21 mouse cellular contexts compared by ENCODE assay signal in genomic region chr15:102388942-102389341, GRCm38 (mm10). TPM values are rescaled to one million over a fixed set of nuclear protein-coding genes. Genes with fewer than 3 reads are reported as not detected.
DNase-seq lines count a peak whose midpoint lies in the region; TF ChIP-seq lines count a peak whose summit lies in the region.
"Had no signal": no experiment of that assay in that cellular context is flagged by ENCODE, and none has a peak within 500 bp of the region (broad histone marks: within the 10 kb centered on the region; RNA-seq: fewer than 3 reads in every experiment).

No protein-coding gene starts in this region.

- no peaks in the 10 kb centered on the region for H3K79me2 ChIP-seq in CH12.LX (replicated peaks; ENCODE audit: control insufficient read depth, extremely low read depth, insufficient read depth, poor library complexity, severe bottlenecking)

- no peaks in the 10 kb centered on the region for H3K27me3 ChIP-seq in CH12.LX (replicated peaks)
- H3K27me3 ChIP-seq: embryonic facial prominence, embryonic 13.5 days; heart, embryonic 13.5 days; hindbrain, embryonic 12.5 days; Patski had no signal

- TF ChIP-seq RAD21 in CH12.LX (IDR thresholded peaks at IDR 0.05; ENCODE audit: low read depth, low read length), result no peak

- DNase-seq in gastrocnemius, adult 2 months, result no peak
- no peak for DNase-seq in gastrocnemius, adult 18-20 months (ENCODE audit: low spot score)
- DNase-seq in CH12.LX (ENCODE audit: extremely low read depth), result no peak
- DNase-seq in R1 (ENCODE audit: low read depth, low spot score), result peak; percentile 50
- DNase-seq in cerebellum, adult 9-10 months, result no peak
- DNase-seq in thymus, adult 18-20 months, result no peak
- no peak for DNase-seq in liver
- DNase-seq: adrenal gland, postnatal 10 days; cerebellum, adult 11 months; cerebellum, adult 9-11 months; cerebellum, postnatal 36 days; gastrocnemius, postnatal 10 days; heart, postnatal 4 days; kidney, adult 8-10 months had no signal

- H3K27ac ChIP-seq in gastrocnemius, adult 2 months, result peak overlapping the region; percentile 46; the same call in 1 of the 2 replicates
- H3K27ac ChIP-seq in CH12.LX (ENCODE audit: insufficient read depth, low read depth), result no peak overlapping the region
- H3K27ac ChIP-seq: embryonic facial prominence, embryonic 13.5 days; forebrain, embryonic 10.5 days; heart, embryonic 13.5 days; hindbrain, embryonic 12.5 days had no signal

- no peaks in the 10 kb centered on the region for H3K9me3 ChIP-seq in CH12.LX (replicated peaks; ENCODE audit: low read length)
- H3K9me3 ChIP-seq: embryonic facial prominence, embryonic 13.5 days; forebrain, embryonic 10.5 days; heart, embryonic 13.5 days; hindbrain, embryonic 12.5 days had no signal

- TF ChIP-seq POLR2A in CH12.LX (IDR thresholded peaks at IDR 0.05; ENCODE audit: low read depth, low read length), result no peak

- TF ChIP-seq EP300 in CH12.LX (IDR thresholded peaks at IDR 0.05; ENCODE audit: low read length), result no peak

- TF ChIP-seq CTCF in gastrocnemius, adult 2 months (IDR thresholded peaks at IDR 0.05), result no peak
- no peak for TF ChIP-seq CTCF in CH12.LX (conservative IDR thresholded peaks at IDR 0.05 in 1 of 2, IDR thresholded peaks at IDR 0.05 in 1 of 2; ENCODE audit: low read depth in 2 of 2, low read length in 2 of 2)

- H3K36me3 ChIP-seq in CH12.LX (replicated peaks in 1 of 2; ENCODE audit: control insufficient read depth in 1 of 2, insufficient read depth in 1 of 2, low read length in 1 of 2), result no peaks in the 10 kb centered on the region
- H3K36me3 ChIP-seq: embryonic facial prominence, embryonic 13.5 days; forebrain, embryonic 10.5 days; heart, embryonic 13.5 days; hindbrain, embryonic 12.5 days had no signal

- H3K9ac ChIP-seq in CH12.LX (ENCODE audit: insufficient read depth, low read depth), result no peak overlapping the region
- H3K9ac ChIP-seq: embryonic facial prominence, embryonic 13.5 days; heart, embryonic 13.5 days; hindbrain, embryonic 12.5 days had no signal

- H3K4me3 ChIP-seq in gastrocnemius, adult 2 months, result no peak overlapping the region
- H3K4me3 ChIP-seq in CH12.LX (replicated peaks in 1 of 3; ENCODE audit: low read depth in 2 of 3, low read length in 2 of 3, poor library complexity in 1 of 3), result no peak overlapping the region
- H3K4me3 ChIP-seq: embryonic facial prominence, embryonic 13.5 days; forebrain, embryonic 10.5 days; heart, embryonic 13.5 days; hindbrain, embryonic 12.5 days had no signal

- in situ Hi-C loops in CH12.LX (cut with MboI; ENCODE audit: low pct_ligation_motif_present, low pct_unique_long_range_greater_than_20kb, low sequenced_read_pairs), result no loop called here

- peaks cover 10 to 46% of the 10 kb centered on the region in 2 experiments for H3K4me1 ChIP-seq in CH12.LX (ENCODE audit: control insufficient read depth in 1 of 2, insufficient read depth in 2 of 2)
- H3K4me1 ChIP-seq: embryonic facial prominence, embryonic 13.5 days; hindbrain, embryonic 12.5 days had no signal

- no peak overlapping the region for H3K4me2 ChIP-seq in CH12.LX (ENCODE audit: insufficient read depth, low read depth, poor library complexity, severe bottlenecking)
- H3K4me2 ChIP-seq: embryonic facial prominence, embryonic 13.5 days; heart, embryonic 13.5 days; hindbrain, embryonic 12.5 days had no signal

- intact Hi-C loops in gastrocnemius, adult 2 months (cut with DNase I), result no loop called here

- dilution Hi-C loops in CH12.LX (cut with MboI; ENCODE audit: extremely low pct_ligation_motif_present, extremely low pct_unique_long_range_greater_than_20kb, low sequenced_read_pairs), result no loop called here

TF ChIP-seq in CH12.LX, 34 proteins besides CTCF, POLR2A, EP300 and RAD21:
- TF ChIP-seq BHLHE40 (IDR thresholded peaks at IDR 0.05; ENCODE audit: low read depth, low read length) (no peak), KAT2A (IDR thresholded peaks at IDR 0.05; ENCODE audit: insufficient replicate concordance, low read length) (no peak), USF2 (conservative IDR thresholded peaks at IDR 0.05; ENCODE audit: low read depth, low read length) (no peak), POLR2AphosphoS2 (IDR thresholded peaks at IDR 0.05; ENCODE audit: low read depth, low read length) (no peak), GABPA (IDR thresholded peaks at IDR 0.05; ENCODE audit: insufficient replicate concordance, low read depth, low read length) (no peak), MXI1 (IDR thresholded peaks at IDR 0.05; ENCODE audit: low read depth, low read length) (no peak), ZC3H11A (IDR thresholded peaks at IDR 0.05; ENCODE audit: low read depth, low read length) (no peak), MAFK (IDR thresholded peaks at IDR 0.05; ENCODE audit: insufficient replicate concordance, low read length) (peak; percentile 63), MYC (IDR thresholded peaks at IDR 0.05; ENCODE audit: low read depth, low read length) (no peak)

RNA-seq across cellular contexts. Expression of gene Sp1, which starts 17.0 kb away (rescaled TPM):
- 10 to 100 TPM; 23.0 to 25.1 TPM for total RNA-seq in gastrocnemius, adult 2 months (2021)
- 10 to 100 TPM; 16.1 to 19.3 TPM for total RNA-seq in gastrocnemius, adult 18-20 months (2021)
- total RNA-seq in CH12.LX (2012; rRNA removed) (23.3 and 23.5 TPM in 2 replicates), CH12.LX (2014; rRNA removed) (22.3 and 27.1 TPM in 2 replicates)
- polyA plus RNA-seq in CH12.LX (2012; ENCODE audit: insufficient read length, low read depth), result 25.6 and 31.8 TPM in 2 replicates

RNA-seq across cellular contexts. Expression of gene Sp7, which starts 22.0 kb away (rescaled TPM):
- not detected for total RNA-seq in gastrocnemius, adult 2 months (2021)
- not detected for total RNA-seq in gastrocnemius, adult 18-20 months (2021)
- total RNA-seq in CH12.LX (2012; rRNA removed), result 0.04 TPM in 1 of 2 replicates, not detected in the other
- total RNA-seq in CH12.LX (2014; rRNA removed), result not detected in 2 replicates
- not detected in 2 replicates for polyA plus RNA-seq in CH12.LX (2012; ENCODE audit: insufficient read length, low read depth)
- total RNA-seq: heart, postnatal 4 days had no signal
- polyA plus RNA-seq: heart, postnatal 0 days; inflammation-experienced regulatory T-cells, adult 6 months; Patski had no signal

RNA-seq across cellular contexts. Expression of gene Aaas, which starts 38.4 kb away (rescaled TPM):
- 1 to 10 TPM; 5.7 to 7.8 TPM for total RNA-seq in gastrocnemius, adult 2 months (2021)
- 10 to 100 TPM in 1 of 2 experiments, 1 to 10 TPM in 1; 6.6 to 11.4 TPM for total RNA-seq in gastrocnemius, adult 18-20 months (2021)
- 95.5 and 98.3 TPM in 2 replicates for total RNA-seq in CH12.LX (2012; rRNA removed)
- total RNA-seq in CH12.LX (2014; rRNA removed), result 107 and 126 TPM in 2 replicates
- 241 and 266 TPM in 2 replicates for polyA plus RNA-seq in CH12.LX (2012; ENCODE audit: insufficient read length, low read depth)

RNA-seq across cellular contexts. Expression of gene Amhr2, which starts 56.2 kb away (rescaled TPM):
- total RNA-seq in gastrocnemius, adult 2 months (2021), result 1 to 10 TPM; 7.2 to 9.5 TPM
- 10 to 100 TPM; 11.1 to 17.7 TPM for total RNA-seq in gastrocnemius, adult 18-20 months (2021)
- total RNA-seq in CH12.LX (2012; rRNA removed) (not detected in 2 replicates), CH12.LX (2014; rRNA removed) (not detected in 2 replicates)
- polyA plus RNA-seq in CH12.LX (2012; ENCODE audit: insufficient read length, low read depth), result not detected in 2 replicates
- polyA plus RNA-seq: embryonic facial prominence, embryonic 13.5 days; inflammation-experienced regulatory T-cells, adult 6 months; Patski had no signal

RNA-seq across cellular contexts. Expression of gene Myg1, which starts 57.4 kb away (rescaled TPM):
- total RNA-seq in gastrocnemius, adult 2 months (2021), result 10 to 100 TPM; 15.6 to 16.0 TPM
- total RNA-seq in gastrocnemius, adult 18-20 months (2021), result 10 to 100 TPM; 12.9 to 20.2 TPM
- 105 and 126 TPM in 2 replicates for total RNA-seq in CH12.LX (2012; rRNA removed)
- 121 and 133 TPM in 2 replicates for total RNA-seq in CH12.LX (2014; rRNA removed)
- 132 and 166 TPM in 2 replicates for polyA plus RNA-seq in CH12.LX (2012; ENCODE audit: insufficient read length, low read depth)

Comparison
In these comparisons a context has a peak if more than half of its experiments do, and no peak if none do; other contexts are left out.
1. RNA of gene Aaas, which starts 38.4 kb away (total RNA-seq): 95.5 to 126 TPM in CH12.LX; 6.6 to 11.4 TPM in gastrocnemius, adult 18-20 months and 5.7 to 7.8 TPM in gastrocnemius, adult 2 months; every median in the first group is over 4 times any median in the second.